9 mouse cellular contexts compared by ENCODE assay signal in genomic region chr11:98544890-98545677, GRCm38 (mm10). TPM values are rescaled to one million over a fixed set of nuclear protein-coding genes. Genes with fewer than 3 reads are reported as not detected.
DNase-seq lines count a peak whose midpoint lies in the region; ATAC-seq lines count a peak whose summit lies in the region.
"Had no signal": no experiment of that assay in that cellular context is flagged by ENCODE, and none has a peak within 500 bp of the region (broad histone marks: within the 10 kb centered on the region; RNA-seq: fewer than 3 reads in every experiment).

No protein-coding gene starts in this region.

- peaks cover 62% of the 10 kb centered on the region for H3K27me3 ChIP-seq in neural tube, embryonic 11.5 days (ENCODE audit: control insufficient read depth, insufficient read depth, low read length)
- peaks cover 59% of the 10 kb centered on the region for H3K27me3 ChIP-seq in embryonic facial prominence, embryonic 15.5 days
- H3K27me3 ChIP-seq in limb, embryonic 10.5 days (ENCODE audit: low read depth, poor library complexity, severe bottlenecking) = peaks cover 92% of the 10 kb centered on the region
- H3K27me3 ChIP-seq in stomach, embryonic 15.5 days (replicated peaks) = peaks cover 51% of the 10 kb centered on the region

- no peaks in the 10 kb centered on the region for H3K9me3 ChIP-seq in neural tube, embryonic 11.5 days (ENCODE audit: control insufficient read depth, low read length)
- H3K9me3 ChIP-seq in embryonic facial prominence, embryonic 15.5 days (replicated peaks) = peaks cover 3% of the 10 kb centered on the region; the same call in 1 of the 2 replicates
- H3K9me3 ChIP-seq in limb, embryonic 10.5 days (replicated peaks) = no peaks in the 10 kb centered on the region
- no peaks in the 10 kb centered on the region for H3K9me3 ChIP-seq in stomach, embryonic 15.5 days

- peak overlapping the region; percentile 37 for H3K4me3 ChIP-seq in neural tube, embryonic 11.5 days (ENCODE audit: low read depth, low read length)
- peak overlapping the region; percentile 45 for H3K4me3 ChIP-seq in embryonic facial prominence, embryonic 15.5 days (replicated peaks)
- peak overlapping the region; percentile 58 for H3K4me3 ChIP-seq in limb, embryonic 10.5 days
- peak overlapping the region; percentile 43 for H3K4me3 ChIP-seq in stomach, embryonic 15.5 days (replicated peaks)

- no peak for ATAC-seq in neural tube, embryonic 11.5 days (ENCODE audit: insufficient read depth, low FRiP score, low TSS enrichment)
- ATAC-seq in embryonic facial prominence, embryonic 15.5 days (ENCODE audit: insufficient number of reproducible peaks, low FRiP score, low TSS enrichment, low read depth) = no peak
- ATAC-seq in stomach, embryonic 15.5 days (ENCODE audit: insufficient read depth, low FRiP score, low read depth) = no peak

- H3K27ac ChIP-seq in neural tube, embryonic 11.5 days (ENCODE audit: low read depth, low read length) = no peak overlapping the region
- H3K27ac ChIP-seq in embryonic facial prominence, embryonic 15.5 days (replicated peaks) = no peak overlapping the region
- peak overlapping the region; percentile 50; the same call in 1 of the 2 replicates for H3K27ac ChIP-seq in limb, embryonic 10.5 days
- H3K27ac ChIP-seq in stomach, embryonic 15.5 days = no peak overlapping the region

- no peaks in the 10 kb centered on the region for H3K36me3 ChIP-seq in neural tube, embryonic 11.5 days (ENCODE audit: control insufficient read depth, insufficient read depth, low read length)
- H3K36me3 ChIP-seq in embryonic facial prominence, embryonic 15.5 days = no peaks in the 10 kb centered on the region
- H3K36me3 ChIP-seq in limb, embryonic 10.5 days = no peaks in the 10 kb centered on the region
- H3K36me3 ChIP-seq in stomach, embryonic 15.5 days = no peaks in the 10 kb centered on the region

- peaks cover 4% of the 10 kb centered on the region; the same call in 1 of the 2 replicates for H3K4me1 ChIP-seq in neural tube, embryonic 11.5 days (ENCODE audit: control insufficient read depth, insufficient read depth, low read length)
- H3K4me1 ChIP-seq in embryonic facial prominence, embryonic 15.5 days = peaks cover 8% of the 10 kb centered on the region
- H3K4me1 ChIP-seq in limb, embryonic 10.5 days = peaks cover 8% of the 10 kb centered on the region
- H3K4me1 ChIP-seq in stomach, embryonic 15.5 days = peaks cover 7% of the 10 kb centered on the region

- WGBS in neural tube, embryonic 11.5 days = 2% methylated on average over 16 of the region's 16 CpGs
- WGBS in embryonic facial prominence, embryonic 15.5 days = 3% methylated on average over 16 of the region's 16 CpGs
- 5% methylated on average over 16 of the region's 16 CpGs for WGBS in limb, embryonic 10.5 days
- 4% methylated on average over 16 of the region's 16 CpGs for whole genome bisulfite sequencing in stomach, embryonic 15.5 days

- peak overlapping the region; percentile 65 for H3K4me2 ChIP-seq in neural tube, embryonic 11.5 days (ENCODE audit: low read depth)
- H3K4me2 ChIP-seq in embryonic facial prominence, embryonic 15.5 days (replicated peaks) = peak overlapping the region; percentile 86
- peak overlapping the region; percentile 88 for H3K4me2 ChIP-seq in stomach, embryonic 15.5 days

- peak overlapping the region; percentile 37; the same call in 1 of the 2 replicates for H3K9ac ChIP-seq in neural tube, embryonic 11.5 days (ENCODE audit: low read length)
- H3K9ac ChIP-seq in embryonic facial prominence, embryonic 15.5 days = 0 out of 2 replicates have a peak overlapping the region, but pooled peaks have one; percentile 5
- 0 out of 2 replicates have a peak overlapping the region, but pooled peaks have one; percentile 14 for H3K9ac ChIP-seq in stomach, embryonic 15.5 days

- DNase-seq in neural tube, embryonic 11.5 days (ENCODE audit: low spot score) = no peak
- DNase-seq in neural tube, embryonic 10.5 days (ENCODE audit: extremely low spot score, low spot score) = no peak
- no peak for DNase-seq in limb, embryonic 10.5 days (ENCODE audit: low spot score)
- DNase-seq in urinary bladder, postnatal 36 days (ENCODE audit: low spot score in 2 of 2) = no peak
- DNase-seq in adrenal gland, postnatal 14 days = no peak
- DNase-seq in left cerebral cortex, adult 11 months (ENCODE audit: low spot score) = no peak

RNA-seq across cellular contexts. Expression of gene Ikzf3, which starts 0.7 kb away (rescaled TPM):
- polyA plus RNA-seq in neural tube, embryonic 11.5 days (2014; fragmentation: Nextera tagmentation; extraction: Ambion mirVana) = not detected in 2 replicates
- 0.33 and 0.67 TPM in 2 replicates for polyA plus RNA-seq in embryonic facial prominence, embryonic 15.5 days (2015; fragmentation: Nextera tagmentation; extraction: Ambion mirVana)
- not detected in 2 replicates for polyA plus RNA-seq in limb, embryonic 10.5 days (2016; fragmentation: Nextera tagmentation; extraction: Ambion mirVana)
- 0.50 and 0.69 TPM in 2 replicates for polyA plus RNA-seq in stomach, embryonic 15.5 days (2015; fragmentation: Nextera tagmentation; extraction: Ambion mirVana)
- 3.3 and 14.3 TPM in 2 replicates for total RNA-seq in adrenal gland, postnatal 14 days (2021)
- total RNA-seq: common myeloid progenitor, adult 5-6 weeks had no signal

RNA-seq across cellular contexts. Expression of gene Zpbp2, which starts 5.8 kb away (rescaled TPM):
- polyA plus RNA-seq in neural tube, embryonic 11.5 days (2014; fragmentation: Nextera tagmentation; extraction: Ambion mirVana) = 0.16 TPM in 1 of 2 replicates, not detected in the other
- 0.16 TPM in 1 of 2 replicates, not detected in the other for polyA plus RNA-seq in embryonic facial prominence, embryonic 15.5 days (2015; fragmentation: Nextera tagmentation; extraction: Ambion mirVana)
- polyA plus RNA-seq in limb, embryonic 10.5 days (2016; fragmentation: Nextera tagmentation; extraction: Ambion mirVana) = 0.14 TPM in 1 of 2 replicates, not detected in the other
- 0.31 and 0.40 TPM in 2 replicates for polyA plus RNA-seq in stomach, embryonic 15.5 days (2015; fragmentation: Nextera tagmentation; extraction: Ambion mirVana)
- not detected in 2 replicates for total RNA-seq in adrenal gland, postnatal 14 days (2021)

RNA-seq across cellular contexts. Expression of gene Ormdl3, which starts 42.1 kb away (rescaled TPM):
- polyA plus RNA-seq in neural tube, embryonic 11.5 days (2014; fragmentation: Nextera tagmentation; extraction: Ambion mirVana) = 11.1 and 14.5 TPM in 2 replicates
- 76.4 and 87.3 TPM in 2 replicates for polyA plus RNA-seq in embryonic facial prominence, embryonic 15.5 days (2015; fragmentation: Nextera tagmentation; extraction: Ambion mirVana)
- polyA plus RNA-seq in limb, embryonic 10.5 days (2016; fragmentation: Nextera tagmentation; extraction: Ambion mirVana) = 46.9 and 55.0 TPM in 2 replicates
- 55.6 and 61.8 TPM in 2 replicates for polyA plus RNA-seq in stomach, embryonic 15.5 days (2015; fragmentation: Nextera tagmentation; extraction: Ambion mirVana)
- 141 and 150 TPM in 2 replicates for total RNA-seq in adrenal gland, postnatal 14 days (2021)

RNA-seq across cellular contexts. Expression of gene Lrrc3c, which starts 53.0 kb away (rescaled TPM):
- polyA plus RNA-seq in neural tube, embryonic 11.5 days (2014; fragmentation: Nextera tagmentation; extraction: Ambion mirVana) = not detected in 2 replicates
- not detected in 2 replicates for polyA plus RNA-seq in embryonic facial prominence, embryonic 15.5 days (2015; fragmentation: Nextera tagmentation; extraction: Ambion mirVana)
- not detected in 2 replicates for polyA plus RNA-seq in limb, embryonic 10.5 days (2016; fragmentation: Nextera tagmentation; extraction: Ambion mirVana)
- not detected in 2 replicates for polyA plus RNA-seq in stomach, embryonic 15.5 days (2015; fragmentation: Nextera tagmentation; extraction: Ambion mirVana)
- total RNA-seq in adrenal gland, postnatal 14 days (2021) = not detected in 2 replicates
- total RNA-seq: common myeloid progenitor, adult 5-6 weeks had no signal
